8 mouse cellular contexts compared by ENCODE assay signal in genomic region chr9:108338886-108339781, GRCm38 (mm10). TPM values are rescaled to one million over a fixed set of nuclear protein-coding genes. Genes with fewer than 3 reads are reported as not detected.
A peak's percentile ranks its signal among the peaks of the same experiment; 100 is the strongest.
DNase-seq lines count a peak whose midpoint lies in the region; ATAC-seq lines count a peak whose summit lies in the region.

Gpx1 (plus strand) TSS chr9:108338903.

- WGBS in intestine, embryonic 14.5 days: under 1% methylated on average over 49 of the region's 49 CpGs

- peak within 1 kb of the TSS; percentile 89 for H3K4me3 ChIP-seq in intestine, embryonic 14.5 days (ENCODE audit: low read depth, low read length)

- H3K9me3 ChIP-seq in intestine, embryonic 14.5 days (ENCODE audit: control insufficient read depth, low read length): no peaks in the 10 kb centered on the region

- ATAC-seq in intestine, embryonic 14.5 days (replicated peaks; ENCODE audit: low FRiP score, low TSS enrichment, low read depth): peak; percentile 95

- peak within 1 kb of the TSS; percentile 96 for H3K27ac ChIP-seq in intestine, embryonic 14.5 days (ENCODE audit: low read depth)

- peaks cover 19% of the 10 kb centered on the region; the same call in 1 of the 2 replicates for H3K4me1 ChIP-seq in intestine, embryonic 14.5 days (replicated peaks; ENCODE audit: control insufficient read depth, insufficient read depth, low read length)

- peak; percentile 82 to 85 for DNase-seq in adrenal gland, adult 18-20 months (ENCODE audit: low spot score in 2 of 2)
- DNase-seq in embryo, embryonic 11 days: peak; percentile 96
- DNase-seq in gastrocnemius, postnatal 25 days: peak; percentile 93
- DNase-seq in intestine, embryonic 14.5 days (ENCODE audit: low spot score): peak; percentile 93
- peak; percentile 84 to 86 for DNase-seq in left cerebral cortex, postnatal 14 days (ENCODE audit: low spot score in 2 of 2)
- DNase-seq in mesoderm, embryonic 11.5 days (ENCODE audit: low read depth, low spot score): peak; percentile 93
- DNase-seq in right cerebral cortex, postnatal 36 days (ENCODE audit: low spot score in 2 of 2): peak; percentile 78 to 80
- DNase-seq in yolk sac, embryonic 10.5 days (ENCODE audit: low spot score): peak; percentile 97

- peak within 1 kb of the TSS; percentile 93 for H3K9ac ChIP-seq in intestine, embryonic 14.5 days (ENCODE audit: low read length)

- H3K36me3 ChIP-seq in intestine, embryonic 14.5 days (ENCODE audit: control insufficient read depth, insufficient read depth, low read length): peaks cover 32% of the 10 kb centered on the region

- H3K4me2 ChIP-seq in intestine, embryonic 14.5 days (ENCODE audit: low read length): peak within 1 kb of the TSS; percentile 88

- intact Hi-C loops in left cerebral cortex, postnatal 14 days (cut with DNase I): no loop called here

- no peaks in the 10 kb centered on the region for H3K27me3 ChIP-seq in intestine, embryonic 14.5 days (replicated peaks; ENCODE audit: control insufficient read depth, insufficient read depth, low read length)

RNA-seq across cellular contexts. Expression of gene Gpx1, which starts in this region (rescaled TPM):
- total RNA-seq in adrenal gland, adult 18-20 months (2021): 100 to 1,000 TPM; 551 to 749 TPM
- total RNA-seq in gastrocnemius, postnatal 25 days (2021): 10 to 100 TPM; 74.4 to 92.9 TPM
- 760 and 815 TPM in 2 replicates for polyA plus RNA-seq in intestine, embryonic 14.5 days (2014; fragmentation: Nextera tagmentation; extraction: Ambion mirVana)
- 100 to 1,000 TPM in 1 of 2 experiments, 10 to 100 TPM in 1; 86.5 to 108 TPM for total RNA-seq in left cerebral cortex, postnatal 14 days (2021)

Comparison
In these comparisons a context has a peak if more than half of its experiments do, and no peak if none do; other contexts are left out.
1. Peak in every context shown above with its lines: DNase-seq, ATAC-seq, H3K4me3 ChIP-seq and H3K27ac ChIP-seq.
2. RNA of gene Gpx1 (total RNA-seq): 551 to 749 TPM in adrenal gland, adult 18-20 months; 86.5 to 108 TPM in left cerebral cortex, postnatal 14 days and 74.4 to 92.9 TPM in gastrocnemius, postnatal 25 days; every median in the first group is over 4 times any median in the second.